Mouse (Mus musculus): ENCODE results near the gene Cisd1. TPM values are rescaled to one million over a fixed set of nuclear protein-coding genes. Genes with fewer than 3 reads are reported as not detected.
A peak's percentile ranks its signal among the peaks of the same experiment; 100 is the strongest.

Gene Cisd1
- polyA plus RNA-seq, 1 experiment from 2014 or later, result 61.9 TPM

DNA sequence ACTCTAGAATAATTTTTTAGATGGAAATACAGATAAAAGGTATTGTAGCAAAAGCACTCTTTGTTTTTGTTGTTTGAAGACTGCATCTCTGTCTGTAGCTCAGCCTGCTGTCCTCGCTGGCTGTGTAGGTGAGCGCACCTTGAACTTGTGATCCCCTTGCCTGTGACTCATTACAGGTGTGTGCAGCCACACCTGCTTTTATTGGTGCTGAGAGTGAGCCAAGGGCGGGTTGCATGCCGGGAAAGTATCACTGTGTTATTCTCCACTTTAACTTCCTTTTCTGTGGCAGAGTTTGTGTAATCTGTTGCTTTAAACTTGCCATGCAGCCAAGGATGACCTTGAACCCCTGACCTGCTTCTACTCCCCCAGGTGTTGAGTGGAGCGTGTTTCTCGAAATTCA, 31.3 kb upstream of the Cisd1 start:
- no peak overlapping the region for H3K4me2 ChIP-seq (ENCODE audit: low read depth, low read length)
- 77% methylated on average over 6 of the region's 6 CpGs for WGBS (ENCODE audit: insufficient replicate concordance)
- H3K9me3 ChIP-seq (replicated peaks; ENCODE audit: control insufficient read depth, low read length), result no peaks in the 10 kb centered on the region
- no peak overlapping the region for H3K4me3 ChIP-seq (ENCODE audit: low read depth, low read length)
- no peak overlapping the region for H3K27ac ChIP-seq (ENCODE audit: low read length)
- no peak for ATAC-seq (ENCODE audit: low read depth)
- peaks cover 5% of the 10 kb centered on the region for H3K36me3 ChIP-seq (ENCODE audit: control insufficient read depth, insufficient read depth)
- H3K9ac ChIP-seq (ENCODE audit: low read depth, low read length), result no peak overlapping the region
- no peaks in the 10 kb centered on the region for H3K4me1 ChIP-seq (ENCODE audit: control insufficient read depth, low read depth, low read length)
- no peaks in the 10 kb centered on the region for H3K27me3 ChIP-seq (ENCODE audit: control insufficient read depth, insufficient read depth, low read depth, low read length)

DNA sequence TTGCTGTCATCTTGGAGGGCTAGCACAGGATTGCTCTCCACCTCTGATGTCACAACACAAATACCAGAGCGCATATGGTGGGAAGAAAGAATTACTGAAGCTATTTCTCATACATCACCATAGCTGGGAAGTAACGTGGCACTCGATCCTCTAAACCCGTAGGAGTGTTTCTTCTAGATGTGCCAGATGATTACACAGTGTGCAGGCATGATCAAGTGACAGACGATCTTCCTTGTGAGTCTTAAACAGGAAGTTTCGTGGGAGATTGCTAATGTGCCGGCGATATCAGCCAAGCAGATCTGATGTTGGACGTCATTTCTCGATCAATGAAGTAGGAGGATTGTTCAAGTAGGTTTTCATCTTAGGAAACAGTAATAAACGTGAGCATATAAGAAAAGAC, 29.0 kb upstream of the Cisd1 start:
- no peak for ATAC-seq (ENCODE audit: low read depth)
- Histone ChIP-seq H3K36me3 (ENCODE audit: control insufficient read depth, insufficient read depth) (peaks cover 4% of the 10 kb centered on the region), H3K27ac (ENCODE audit: low read length) (no peak overlapping the region), H3K4me1 (ENCODE audit: control insufficient read depth, low read depth, low read length) (peaks cover 4% of the 10 kb centered on the region), H3K9ac (ENCODE audit: low read depth, low read length) (no peak overlapping the region), H3K27me3 (ENCODE audit: control insufficient read depth, insufficient read depth, low read depth, low read length) (no peaks in the 10 kb centered on the region), H3K4me3 (ENCODE audit: low read depth, low read length) (no peak overlapping the region), H3K9me3 (replicated peaks; ENCODE audit: control insufficient read depth, low read length) (no peaks in the 10 kb centered on the region), H3K4me2 (ENCODE audit: low read depth, low read length) (no peak overlapping the region)
- 66% methylated on average over 11 of the region's 11 CpGs for WGBS (ENCODE audit: insufficient replicate concordance)

DNA sequence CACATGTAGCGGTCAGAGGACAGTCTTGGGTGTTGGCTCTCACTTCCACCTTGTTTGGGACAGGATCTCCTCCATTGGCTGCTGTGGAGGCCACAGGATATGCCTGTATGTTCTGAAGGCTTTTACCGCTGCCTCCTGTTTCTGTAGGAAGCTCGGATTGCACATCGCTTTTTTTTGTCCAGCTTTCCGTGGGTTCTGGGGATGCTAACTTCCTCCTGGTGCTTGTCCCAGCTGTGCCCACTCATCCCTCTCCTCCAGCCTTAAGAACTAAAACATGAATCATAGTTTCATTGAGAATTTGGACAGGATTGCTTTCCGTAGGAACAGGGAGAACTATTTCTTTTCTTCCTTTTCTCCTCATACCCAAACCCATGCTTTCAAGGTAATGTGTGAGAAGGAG, 27.1 kb upstream of the Cisd1 start:
- no peak for ATAC-seq (ENCODE audit: low read depth)
- Histone ChIP-seq H3K9ac (ENCODE audit: low read depth, low read length) (no peak overlapping the region), H3K9me3 (replicated peaks; ENCODE audit: control insufficient read depth, low read length) (no peaks in the 10 kb centered on the region), H3K36me3 (ENCODE audit: control insufficient read depth, insufficient read depth) (no peaks in the 10 kb centered on the region), H3K4me1 (ENCODE audit: control insufficient read depth, low read depth, low read length) (peaks cover 8% of the 10 kb centered on the region), H3K27ac (ENCODE audit: low read length) (no peak overlapping the region), H3K4me2 (ENCODE audit: low read depth, low read length) (no peak overlapping the region), H3K27me3 (ENCODE audit: control insufficient read depth, insufficient read depth, low read depth, low read length) (no peaks in the 10 kb centered on the region), H3K4me3 (ENCODE audit: low read depth, low read length) (no peak overlapping the region)
- 74% methylated on average over 6 of the region's 6 CpGs for WGBS (ENCODE audit: insufficient replicate concordance)

DNA sequence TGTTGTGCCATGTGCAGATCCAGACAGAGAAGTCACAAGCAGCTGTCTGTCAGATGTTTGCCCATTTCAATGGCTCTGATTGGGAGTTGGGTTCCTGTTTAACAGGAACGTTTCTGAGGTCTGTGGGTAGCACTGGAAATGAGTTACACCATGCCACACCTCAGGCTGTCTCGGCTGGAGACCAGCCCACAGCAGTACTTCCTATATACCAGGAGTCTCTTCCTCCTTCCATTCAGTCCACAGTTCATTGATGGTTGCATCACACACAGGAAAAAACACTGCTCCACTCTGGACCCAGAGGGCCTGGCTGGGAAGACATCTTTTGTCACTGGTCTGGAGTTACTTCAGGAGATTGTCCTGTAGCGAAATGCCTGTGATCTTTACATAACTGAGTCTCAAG, 24.7 kb upstream of the Cisd1 start:
- H3K36me3 ChIP-seq (ENCODE audit: control insufficient read depth, insufficient read depth), result peaks cover 3% of the 10 kb centered on the region
- 38% methylated on average over 3 of the region's 3 CpGs for WGBS (ENCODE audit: insufficient replicate concordance)
- H3K27ac ChIP-seq (ENCODE audit: low read length), result no peak overlapping the region
- no peak overlapping the region for H3K4me2 ChIP-seq (ENCODE audit: low read depth, low read length)
- H3K4me3 ChIP-seq (ENCODE audit: low read depth, low read length), result no peak overlapping the region
- no peaks in the 10 kb centered on the region for H3K27me3 ChIP-seq (ENCODE audit: control insufficient read depth, insufficient read depth, low read depth, low read length)
- no peak overlapping the region for H3K9ac ChIP-seq (ENCODE audit: low read depth, low read length)
- no peaks in the 10 kb centered on the region for H3K9me3 ChIP-seq (replicated peaks; ENCODE audit: control insufficient read depth, low read length)
- ATAC-seq (ENCODE audit: low read depth), result peak; percentile 55
- H3K4me1 ChIP-seq (ENCODE audit: control insufficient read depth, low read depth, low read length), result peaks cover 8% of the 10 kb centered on the region

DNA sequence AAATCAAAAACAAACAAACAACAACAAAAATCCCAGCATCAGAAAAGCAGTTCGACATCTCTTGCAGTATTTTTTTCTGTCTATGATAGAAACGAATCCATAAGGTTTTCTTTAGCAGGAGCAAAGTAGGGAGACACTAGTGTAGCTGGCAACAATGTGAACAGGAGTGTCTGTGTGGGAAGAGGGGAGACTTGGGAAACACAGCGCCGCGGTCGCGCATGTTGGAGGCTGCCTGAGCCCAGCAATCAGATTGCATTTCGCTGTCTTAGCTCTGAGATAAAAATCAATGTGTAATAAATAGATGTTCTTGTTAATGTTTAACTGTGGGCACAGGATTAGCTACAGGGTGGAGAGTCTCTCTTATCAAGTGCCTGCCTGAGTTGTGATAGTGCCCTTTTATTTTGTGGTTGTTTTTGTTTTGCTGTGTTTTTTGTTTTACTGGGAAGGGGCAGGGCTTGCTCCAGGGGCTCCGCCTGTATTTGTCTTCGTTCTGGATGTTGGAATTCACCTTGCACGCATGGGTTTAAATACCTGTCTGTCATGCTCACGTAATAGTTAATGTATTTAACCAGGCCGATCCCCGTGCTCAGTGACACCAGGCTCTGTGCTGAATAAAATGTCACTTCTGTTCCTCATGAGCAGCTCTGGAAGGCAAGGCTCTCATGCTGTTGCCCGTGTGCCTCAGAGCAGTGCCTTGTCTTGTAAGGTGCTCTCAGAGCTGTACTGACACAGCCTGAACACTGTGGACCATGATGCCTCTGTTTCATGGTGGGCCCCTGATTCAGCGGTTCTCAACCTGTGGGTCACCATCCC, 23.6 kb upstream of the Cisd1 start:
- H3K27me3 ChIP-seq (ENCODE audit: control insufficient read depth, insufficient read depth, low read depth, low read length), result no peaks in the 10 kb centered on the region
- no peak overlapping the region for H3K4me3 ChIP-seq (ENCODE audit: low read depth, low read length)
- peaks cover 3% of the 10 kb centered on the region for H3K36me3 ChIP-seq (ENCODE audit: control insufficient read depth, insufficient read depth)
- WGBS (ENCODE audit: insufficient replicate concordance), result 65% methylated on average over 16 of the region's 16 CpGs
- no peak overlapping the region for H3K4me2 ChIP-seq (ENCODE audit: low read depth, low read length)
- H3K4me1 ChIP-seq (ENCODE audit: control insufficient read depth, low read depth, low read length), result peaks cover 8% of the 10 kb centered on the region
- ATAC-seq (ENCODE audit: low read depth), result no peak
- no peak overlapping the region for H3K27ac ChIP-seq (ENCODE audit: low read length)
- H3K9ac ChIP-seq (ENCODE audit: low read depth, low read length), result no peak overlapping the region
- H3K9me3 ChIP-seq (replicated peaks; ENCODE audit: control insufficient read depth, low read length), result no peaks in the 10 kb centered on the region

DNA sequence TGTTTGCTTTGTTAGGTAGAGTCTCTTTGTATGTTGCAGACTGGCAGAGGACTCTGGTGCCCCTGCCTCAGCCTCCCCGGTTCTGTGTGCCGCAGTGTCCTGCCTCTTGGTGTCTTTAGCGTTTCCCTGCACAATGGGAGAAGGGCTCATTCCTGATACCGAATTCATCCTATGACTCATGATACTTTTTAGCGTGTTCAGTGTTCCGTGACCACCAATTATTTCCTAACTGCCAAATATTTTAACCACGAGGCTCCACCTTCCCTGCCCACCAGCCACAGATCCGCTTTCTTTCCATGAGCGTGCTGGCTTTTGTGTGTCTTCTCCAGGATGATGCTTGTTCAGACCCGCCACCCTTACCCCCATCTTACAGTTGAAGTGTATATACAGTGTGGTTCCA, 19.1 kb upstream of the Cisd1 start:
- no peak overlapping the region for H3K27ac ChIP-seq (ENCODE audit: low read length)
- H3K27me3 ChIP-seq (ENCODE audit: control insufficient read depth, insufficient read depth, low read depth, low read length), result no peaks in the 10 kb centered on the region
- H3K36me3 ChIP-seq (ENCODE audit: control insufficient read depth, insufficient read depth), result peaks cover 3% of the 10 kb centered on the region
- WGBS (ENCODE audit: insufficient replicate concordance), result 81% methylated on average over 10 of the region's 10 CpGs
- no peaks in the 10 kb centered on the region for H3K9me3 ChIP-seq (replicated peaks; ENCODE audit: control insufficient read depth, low read length)
- ATAC-seq (ENCODE audit: low read depth), result no peak
- H3K4me2 ChIP-seq (ENCODE audit: low read depth, low read length), result no peak overlapping the region
- no peak overlapping the region for H3K4me3 ChIP-seq (ENCODE audit: low read depth, low read length)
- peaks cover 5% of the 10 kb centered on the region for H3K4me1 ChIP-seq (ENCODE audit: control insufficient read depth, low read depth, low read length)
- no peak overlapping the region for H3K9ac ChIP-seq (ENCODE audit: low read depth, low read length)

DNA sequence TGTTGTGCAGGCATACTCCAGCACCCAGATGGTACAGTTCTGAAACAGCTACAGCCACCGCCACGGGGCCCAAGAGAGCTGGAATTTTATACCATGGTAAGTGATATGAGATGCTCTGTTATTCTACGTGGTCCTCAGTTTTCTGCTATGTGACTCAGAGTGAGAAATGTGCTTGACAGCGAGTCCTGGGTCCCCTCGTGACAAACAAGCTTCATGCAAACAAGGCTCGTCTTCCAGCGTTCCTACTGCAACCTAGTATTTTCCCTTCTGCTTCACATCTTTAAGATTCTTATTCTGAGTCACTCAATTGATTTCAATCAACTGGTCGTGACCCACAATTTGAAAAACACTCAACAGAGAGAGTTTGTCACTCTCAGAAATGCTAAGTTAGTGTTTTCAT, 18.7 kb upstream of the Cisd1 start:
- Histone ChIP-seq H3K4me1 (ENCODE audit: control insufficient read depth, low read depth, low read length) (peaks cover 3% of the 10 kb centered on the region), H3K4me2 (ENCODE audit: low read depth, low read length) (no peak overlapping the region), H3K4me3 (ENCODE audit: low read depth, low read length) (no peak overlapping the region), H3K27ac (ENCODE audit: low read length) (no peak overlapping the region), H3K9me3 (replicated peaks; ENCODE audit: control insufficient read depth, low read length) (no peaks in the 10 kb centered on the region), H3K27me3 (ENCODE audit: control insufficient read depth, insufficient read depth, low read depth, low read length) (no peaks in the 10 kb centered on the region), H3K36me3 (ENCODE audit: control insufficient read depth, insufficient read depth) (peaks cover 3% of the 10 kb centered on the region), H3K9ac (ENCODE audit: low read depth, low read length) (no peak overlapping the region)
- ATAC-seq (ENCODE audit: low read depth), result no peak
- 77% methylated on average over 8 of the region's 8 CpGs for WGBS (ENCODE audit: insufficient replicate concordance)

DNA sequence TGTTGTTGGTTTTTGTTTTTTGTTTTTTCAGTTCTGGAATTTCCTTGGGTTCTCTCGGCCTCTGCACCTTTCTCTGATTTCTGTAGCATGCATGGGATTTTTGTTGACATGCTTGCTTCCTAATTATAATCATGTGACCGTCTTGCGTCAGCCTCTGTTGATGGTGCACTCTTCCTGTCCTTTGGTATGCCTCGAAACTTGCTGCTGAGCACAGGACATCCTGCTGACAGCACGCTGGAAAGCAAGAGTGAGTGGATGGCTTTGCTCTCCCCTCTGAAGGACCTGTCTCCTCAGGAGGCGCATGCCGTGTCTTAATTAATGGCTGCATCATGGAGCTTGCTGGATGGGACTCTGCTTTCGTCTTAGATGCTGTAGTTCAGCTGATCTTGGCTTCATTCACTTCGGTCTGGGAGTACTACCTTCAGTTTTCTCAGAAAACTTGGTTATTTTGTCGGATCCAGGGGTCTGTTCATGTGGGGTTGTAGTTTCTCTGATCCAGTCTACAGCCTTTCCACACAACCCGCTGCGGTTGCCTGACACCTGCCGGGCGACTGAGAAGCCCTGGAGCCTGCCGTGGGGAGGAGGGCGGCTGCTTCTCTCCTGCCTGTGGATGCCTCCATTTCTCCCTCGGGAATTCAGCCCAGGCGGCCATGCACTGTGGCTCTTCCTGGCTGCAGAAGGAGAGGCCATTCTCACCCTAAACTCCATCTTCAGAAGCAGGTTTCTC, 17.2 kb upstream of the Cisd1 start:
- Histone ChIP-seq H3K27ac (ENCODE audit: low read length) (no peak overlapping the region), H3K4me1 (ENCODE audit: control insufficient read depth, low read depth, low read length) (no peaks in the 10 kb centered on the region), H3K4me2 (ENCODE audit: low read depth, low read length) (no peak overlapping the region), H3K36me3 (ENCODE audit: control insufficient read depth, insufficient read depth) (peaks cover 3% of the 10 kb centered on the region), H3K4me3 (ENCODE audit: low read depth, low read length) (no peak overlapping the region), H3K9ac (ENCODE audit: low read depth, low read length) (no peak overlapping the region), H3K9me3 (replicated peaks; ENCODE audit: control insufficient read depth, low read length) (no peaks in the 10 kb centered on the region), H3K27me3 (ENCODE audit: control insufficient read depth, insufficient read depth, low read depth, low read length) (no peaks in the 10 kb centered on the region)
- WGBS (ENCODE audit: insufficient replicate concordance), result 41% methylated on average over 18 of the region's 18 CpGs
- ATAC-seq (ENCODE audit: low read depth), result peak; percentile 53; the same call in 1 of the 2 replicates

DNA sequence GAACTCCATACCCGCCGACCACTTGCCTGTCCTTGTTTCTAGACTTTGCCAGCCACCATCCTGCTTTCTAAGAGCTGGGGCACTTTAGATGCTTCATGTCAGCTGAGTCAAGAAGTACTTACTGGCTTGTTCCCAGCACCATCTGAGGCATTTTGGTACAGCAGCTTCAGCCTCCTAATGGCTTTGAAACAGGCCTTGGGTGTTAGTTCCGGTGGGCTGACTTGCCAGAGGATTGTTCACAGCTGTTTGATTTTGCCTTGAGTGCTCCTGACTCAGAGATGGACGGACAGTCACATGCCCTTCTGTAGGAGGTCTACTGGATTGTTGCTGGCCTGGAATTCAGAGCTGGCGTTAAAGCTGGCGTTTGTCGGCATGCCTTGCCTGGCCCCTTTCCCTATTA, 16.3 kb upstream of the Cisd1 start:
- no peaks in the 10 kb centered on the region for H3K27me3 ChIP-seq (ENCODE audit: control insufficient read depth, insufficient read depth, low read depth, low read length)
- no peak overlapping the region for H3K27ac ChIP-seq (ENCODE audit: low read length)
- no peaks in the 10 kb centered on the region for H3K9me3 ChIP-seq (replicated peaks; ENCODE audit: control insufficient read depth, low read length)
- H3K36me3 ChIP-seq (ENCODE audit: control insufficient read depth, insufficient read depth), result peaks cover 3% of the 10 kb centered on the region
- no peak overlapping the region for H3K4me3 ChIP-seq (ENCODE audit: low read depth, low read length)
- no peak overlapping the region for H3K9ac ChIP-seq (ENCODE audit: low read depth, low read length)
- no peaks in the 10 kb centered on the region for H3K4me1 ChIP-seq (ENCODE audit: control insufficient read depth, low read depth, low read length)
- WGBS (ENCODE audit: insufficient replicate concordance), result 84% methylated on average over 7 of the region's 7 CpGs
- ATAC-seq (ENCODE audit: low read depth), result no peak
- H3K4me2 ChIP-seq (ENCODE audit: low read depth, low read length), result no peak overlapping the region

All from liver, embryonic 16.5 days (tissue).